Mouse (Mus musculus): ENCODE measurements at regions not wholly inside any gene's neighbourhood (a gene's known extent, or its start where the extent isn't known, plus 50 kb on each side); places are given as distances from the start of the nearest gene placed in this dataset.

DNA sequence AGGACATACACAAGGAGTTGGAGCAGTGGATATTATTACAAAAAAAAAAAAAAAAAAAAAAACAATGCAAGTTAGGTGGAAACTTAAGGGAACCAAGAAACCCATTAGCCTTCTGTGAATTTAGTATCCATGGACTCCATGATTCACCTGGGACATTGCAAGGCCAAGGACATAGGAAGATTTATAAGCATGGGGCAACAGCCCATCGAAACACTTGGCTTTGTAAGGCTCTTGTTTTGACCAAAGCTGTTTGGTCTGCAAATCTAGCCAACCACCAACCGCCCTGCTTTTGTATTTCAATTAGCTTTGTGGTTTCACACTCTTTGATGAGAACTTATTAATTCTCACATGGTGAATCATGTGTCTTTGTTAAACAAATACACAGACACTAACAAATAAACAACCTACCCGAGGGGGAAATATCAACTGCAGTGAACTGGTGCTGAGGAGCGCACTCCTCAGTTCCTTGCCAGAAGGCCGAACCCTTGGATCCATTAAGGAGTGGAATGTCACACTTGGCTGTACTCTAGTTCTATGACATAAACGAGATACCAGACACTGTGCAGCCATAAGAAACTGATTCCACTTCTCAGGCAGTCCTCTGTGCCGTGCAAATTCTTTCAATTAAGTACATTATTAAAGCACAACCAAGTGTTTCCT is 529.7 kb downstream of the Tmem38b start:
- no peak for DNase-seq (ENCODE audit: low spot score)
- no peak overlapping the region for H3K27ac ChIP-seq (replicated peaks)
- 83% methylated on average over 7 of the region's 7 CpGs for WGBS

DNA sequence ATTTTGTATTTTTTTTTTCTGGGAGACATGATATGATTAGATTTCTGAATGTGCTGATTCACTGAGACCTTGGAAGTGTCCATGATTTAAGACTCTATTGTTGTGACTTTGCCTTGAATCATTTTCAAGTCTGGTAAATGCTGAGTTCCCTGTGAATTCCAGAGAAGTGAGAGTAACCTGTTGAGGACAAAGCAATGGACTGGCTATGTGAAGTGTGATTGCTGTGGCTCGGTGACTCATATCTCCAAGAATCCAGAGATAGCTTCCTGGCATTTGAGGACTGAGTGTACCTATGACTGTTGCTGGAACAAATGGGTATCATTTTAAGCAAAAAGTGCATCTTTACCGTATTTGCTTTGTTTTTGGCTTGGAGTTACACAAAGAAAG is 530.2 kb downstream of the Tmem38b start:
- 84% methylated on average over 2 of the region's 2 CpGs for WGBS

More for the DNA sequence above, 529.7 kb downstream of the Tmem38b start:
- H3K36me3 ChIP-seq (replicated peaks), result no peaks in the 10 kb centered on the region
- no peaks in the 10 kb centered on the region for H3K9me3 ChIP-seq
- no peak overlapping the region for H3K4me3 ChIP-seq
- no peaks in the 10 kb centered on the region for H3K27me3 ChIP-seq (replicated peaks; ENCODE audit: low read depth, poor library complexity, severe bottlenecking)
- peaks cover 7% of the 10 kb centered on the region; the same call in 1 of the 2 replicates for H3K4me1 ChIP-seq

DNA sequence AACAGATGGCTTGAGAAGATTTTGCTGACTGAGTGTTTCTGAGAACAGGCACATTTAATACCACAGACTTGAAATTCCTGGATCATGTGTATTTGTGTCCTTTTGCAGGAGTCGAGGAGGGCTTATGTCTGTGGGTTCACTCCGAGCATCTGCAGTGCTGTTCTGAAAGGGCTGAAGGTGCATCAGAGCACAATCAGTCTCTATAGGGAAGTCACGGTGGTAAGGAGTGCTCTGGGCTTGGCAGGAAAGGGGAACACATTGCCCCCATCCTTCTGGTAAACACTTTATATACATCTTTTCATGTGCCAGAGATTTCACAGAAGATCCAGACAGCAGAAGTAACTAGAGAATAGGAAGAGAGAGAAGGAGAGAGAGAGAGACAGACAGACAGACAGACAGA is 545.1 kb downstream of the Tmem38b start:
- no peaks in the 10 kb centered on the region for H3K27me3 ChIP-seq (replicated peaks; ENCODE audit: low read depth, poor library complexity, severe bottlenecking)
- H3K9me3 ChIP-seq, result no peaks in the 10 kb centered on the region
- 51% methylated on average over 3 of the region's 3 CpGs for WGBS
- peak overlapping the region; percentile 70 for H3K27ac ChIP-seq (replicated peaks)
- H3K4me1 ChIP-seq, result peaks cover 56% of the 10 kb centered on the region
- H3K4me3 ChIP-seq, result no peak overlapping the region
- no peak for DNase-seq (ENCODE audit: low spot score)
- H3K36me3 ChIP-seq (replicated peaks), result no peaks in the 10 kb centered on the region

More for the DNA sequence above, 530.2 kb downstream of the Tmem38b start:
- no peak overlapping the region for H3K4me3 ChIP-seq
- DNase-seq (ENCODE audit: low spot score), result no peak
- peaks cover 7% of the 10 kb centered on the region; the same call in 1 of the 2 replicates for H3K4me1 ChIP-seq
- H3K27ac ChIP-seq (replicated peaks), result no peak overlapping the region
- H3K36me3 ChIP-seq (replicated peaks), result no peaks in the 10 kb centered on the region
- no peaks in the 10 kb centered on the region for H3K9me3 ChIP-seq
- H3K27me3 ChIP-seq (replicated peaks; ENCODE audit: low read depth, poor library complexity, severe bottlenecking), result no peaks in the 10 kb centered on the region

DNA sequence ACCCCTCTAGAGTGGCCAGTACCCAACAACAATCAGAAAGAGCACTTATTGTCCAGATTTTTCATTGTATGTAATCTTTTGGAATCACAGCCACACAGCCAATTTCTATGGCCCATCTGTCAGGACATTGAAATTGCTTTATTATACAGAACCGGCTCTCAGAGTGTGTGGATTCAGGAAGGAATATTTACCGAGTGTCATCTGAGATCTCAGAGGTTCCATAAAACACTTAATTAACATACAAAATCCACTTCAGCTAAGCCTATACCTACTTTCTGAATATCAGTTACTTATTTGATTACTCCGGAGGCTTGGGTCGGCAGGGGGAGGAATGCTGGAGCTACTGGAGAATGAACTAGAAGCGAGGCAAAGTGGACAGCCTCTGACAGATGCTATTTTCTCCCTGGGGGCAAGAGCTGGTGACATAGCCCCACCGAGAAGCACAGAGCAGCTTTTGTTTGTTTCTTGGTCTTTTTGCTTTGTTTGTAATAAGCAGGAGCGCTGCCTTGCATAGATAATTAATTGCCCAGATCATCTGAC is 545.6 kb downstream of the Tmem38b start:
- WGBS, result 22% methylated on average over 7 of the region's 7 CpGs

DNA sequence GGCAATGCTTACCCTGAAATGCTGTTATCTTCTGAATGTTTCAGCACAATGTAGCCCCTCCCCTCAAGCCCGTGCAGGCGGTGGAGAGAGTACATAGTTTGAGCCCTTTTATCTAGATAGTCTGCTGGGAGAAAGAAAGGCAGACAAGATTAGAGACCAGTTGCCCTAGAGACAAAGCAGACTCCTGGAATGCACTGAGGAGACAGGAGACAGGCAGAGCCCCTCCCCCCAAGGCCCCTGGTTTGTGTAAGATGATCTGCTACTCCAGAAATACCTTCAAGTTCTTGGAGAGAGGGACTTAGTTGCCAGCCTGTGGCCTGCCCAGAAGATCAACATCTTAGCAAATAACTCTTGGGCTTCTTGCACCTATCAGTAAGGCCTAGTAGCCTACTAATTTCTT is 547.8 kb downstream of the Tmem38b start:
- Histone ChIP-seq H3K9me3 (no peaks in the 10 kb centered on the region), H3K4me3 (no peak overlapping the region), H3K27me3 (replicated peaks; ENCODE audit: low read depth, poor library complexity, severe bottlenecking) (no peaks in the 10 kb centered on the region), H3K4me1 (peaks cover 64% of the 10 kb centered on the region), H3K36me3 (replicated peaks) (no peaks in the 10 kb centered on the region), H3K27ac (replicated peaks) (peak overlapping the region; percentile 89)
- peak; percentile 78 for DNase-seq (ENCODE audit: low spot score)
- WGBS, result 4% methylated on average over 2 of the region's 2 CpGs

More for the DNA sequence above, 545.6 kb downstream of the Tmem38b start:
- Histone ChIP-seq H3K27ac (replicated peaks) (peak overlapping the region; percentile 89), H3K4me1 (peaks cover 56% of the 10 kb centered on the region), H3K36me3 (replicated peaks) (no peaks in the 10 kb centered on the region), H3K9me3 (no peaks in the 10 kb centered on the region), H3K4me3 (no peak overlapping the region), H3K27me3 (replicated peaks; ENCODE audit: low read depth, poor library complexity, severe bottlenecking) (no peaks in the 10 kb centered on the region)
- DNase-seq (ENCODE audit: low spot score), result peak; percentile 34

DNA sequence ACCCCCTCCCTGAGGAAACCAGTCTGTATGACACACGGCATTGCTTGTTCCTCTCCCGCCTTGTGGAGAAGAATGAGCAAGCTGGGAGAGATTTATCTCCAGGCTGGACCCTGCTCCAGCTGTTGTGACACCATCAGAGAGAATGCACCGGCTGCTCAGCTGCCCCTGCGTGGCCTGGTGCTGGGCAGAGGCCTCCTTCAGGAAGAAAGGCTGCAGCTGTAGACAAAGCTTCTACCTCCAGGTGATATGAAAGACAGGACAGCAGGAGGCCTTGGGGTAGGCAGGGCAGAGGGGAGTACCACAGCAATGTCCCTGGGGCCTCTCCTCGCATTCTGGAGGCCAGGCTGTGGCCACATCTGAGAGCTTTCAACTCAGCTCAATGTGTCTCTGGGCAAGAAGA is 548.6 kb downstream of the Tmem38b start:
- Histone ChIP-seq H3K27me3 (replicated peaks; ENCODE audit: low read depth, poor library complexity, severe bottlenecking) (no peaks in the 10 kb centered on the region), H3K36me3 (replicated peaks) (no peaks in the 10 kb centered on the region), H3K4me3 (0 out of 2 replicates have a peak overlapping the region, but pooled peaks have one; percentile 9), H3K4me1 (peaks cover 64% of the 10 kb centered on the region), H3K9me3 (no peaks in the 10 kb centered on the region), H3K27ac (replicated peaks) (peak overlapping the region; percentile 89)
- DNase-seq (ENCODE audit: low spot score), result peak; percentile 75
- WGBS, result 6% methylated on average over 5 of the region's 5 CpGs

DNA sequence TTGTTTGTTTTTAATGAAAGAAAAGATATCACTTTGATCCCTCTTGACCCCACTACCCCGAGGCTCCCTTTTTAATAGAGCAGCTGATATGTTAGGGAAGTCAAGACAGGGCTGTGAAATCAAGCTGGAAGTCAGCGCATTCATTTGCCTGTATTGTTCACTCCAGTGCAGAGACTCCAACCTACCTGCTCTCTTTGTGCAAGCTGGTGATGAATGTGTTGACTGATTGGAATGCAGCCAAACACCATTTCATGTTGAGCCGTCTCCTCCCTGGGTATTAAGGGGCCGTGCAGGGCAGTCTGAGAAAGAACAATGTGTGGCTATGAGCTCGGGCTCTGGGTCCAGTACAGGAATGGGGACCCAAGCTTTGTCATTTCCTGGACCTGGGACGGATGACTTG is 557.4 kb upstream of the Zfp462 start:
- H3K27me3 ChIP-seq (replicated peaks; ENCODE audit: low read depth, poor library complexity, severe bottlenecking), result no peaks in the 10 kb centered on the region
- 60% methylated on average over 6 of the region's 6 CpGs for WGBS
- DNase-seq (ENCODE audit: low spot score), result peak; percentile 32
- no peaks in the 10 kb centered on the region for H3K36me3 ChIP-seq (replicated peaks)
- no peak overlapping the region for H3K4me3 ChIP-seq
- no peaks in the 10 kb centered on the region for H3K9me3 ChIP-seq
- H3K27ac ChIP-seq (replicated peaks), result peak overlapping the region; percentile 70; the same call in 1 of the 2 replicates
- peaks cover 46% of the 10 kb centered on the region for H3K4me1 ChIP-seq

DNA sequence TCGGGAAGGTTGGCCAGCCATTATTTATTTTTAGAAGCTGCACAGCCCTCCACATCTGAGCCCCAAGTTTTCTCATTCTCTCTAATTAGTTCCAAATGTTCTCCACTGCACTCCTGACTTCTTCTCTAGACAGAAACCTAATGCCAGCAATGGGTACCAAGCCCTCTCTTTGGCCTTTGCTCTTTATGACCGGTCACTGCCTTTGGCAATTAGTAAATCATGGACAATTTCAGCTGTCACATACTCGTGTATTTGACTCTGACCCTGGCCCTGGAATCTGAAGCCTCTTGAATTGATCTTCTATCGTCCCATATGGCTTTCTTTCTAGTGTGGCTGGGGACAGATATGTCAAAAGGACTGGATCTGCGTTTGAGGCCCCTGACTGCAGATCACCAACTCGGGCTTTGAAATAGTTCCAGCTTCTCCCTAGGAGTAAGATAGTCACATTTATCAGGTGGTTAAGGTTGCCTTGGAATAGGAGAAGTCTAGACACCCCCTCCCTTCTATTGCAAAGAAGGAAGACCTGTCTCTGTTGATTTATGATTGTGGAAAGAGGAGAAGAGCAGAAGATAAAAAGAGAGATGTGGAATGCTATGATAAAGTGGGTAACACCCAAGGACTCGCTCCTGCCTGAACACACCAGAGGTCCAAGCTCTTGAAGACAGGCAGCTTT is 553.2 kb upstream of the Zfp462 start:
- 36% methylated on average over 7 of the region's 7 CpGs for WGBS
- H3K27ac ChIP-seq (replicated peaks), result peak overlapping the region; percentile 52; the same call in 1 of the 2 replicates
- no peaks in the 10 kb centered on the region for H3K36me3 ChIP-seq (replicated peaks)
- H3K4me1 ChIP-seq, result peaks cover 33% of the 10 kb centered on the region
- no peaks in the 10 kb centered on the region for H3K27me3 ChIP-seq (replicated peaks; ENCODE audit: low read depth, poor library complexity, severe bottlenecking)
- peak; percentile 66 for DNase-seq (ENCODE audit: low spot score)
- no peak overlapping the region for H3K4me3 ChIP-seq
- no peaks in the 10 kb centered on the region for H3K9me3 ChIP-seq

DNA sequence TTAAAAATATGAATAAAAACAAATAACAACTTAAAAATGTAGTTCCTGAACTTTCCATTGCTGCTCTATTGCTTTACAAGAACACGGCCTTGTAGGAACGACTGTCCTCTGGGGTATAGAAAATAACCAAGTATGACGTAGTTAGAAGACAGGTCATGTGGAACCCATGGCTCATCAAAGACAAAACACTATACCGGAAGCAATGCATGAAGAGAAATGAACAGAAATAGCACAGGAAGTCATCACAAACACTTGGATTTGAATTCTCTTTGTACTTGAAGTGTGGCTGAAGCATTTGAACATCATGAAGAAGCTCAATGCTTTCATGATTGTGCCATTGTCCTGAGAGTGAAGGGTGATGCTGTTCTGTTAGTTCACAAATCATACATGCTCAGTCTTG is 538.7 kb upstream of the Zfp462 start:
- H3K36me3 ChIP-seq (replicated peaks), result no peaks in the 10 kb centered on the region

DNA sequence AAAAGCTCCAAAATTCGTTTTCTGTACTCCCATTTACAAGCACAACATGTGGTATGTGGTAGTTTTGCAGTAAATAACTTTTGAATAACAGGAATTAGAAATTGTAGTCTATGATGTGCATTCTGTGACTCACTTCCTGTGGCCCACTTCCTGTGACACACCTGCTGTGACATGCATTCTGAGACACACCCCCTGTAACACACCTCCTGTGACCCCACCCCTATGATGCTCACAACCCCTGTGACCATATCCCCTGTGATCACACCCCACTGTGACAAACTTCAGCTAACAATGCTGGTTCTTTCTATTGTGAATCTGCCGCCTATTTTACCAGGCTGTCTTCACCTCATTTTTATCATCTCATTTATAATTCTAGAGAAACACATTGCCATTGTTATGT is 536.9 kb upstream of the Zfp462 start:
- Histone ChIP-seq H3K27me3 (replicated peaks; ENCODE audit: low read depth, poor library complexity, severe bottlenecking) (no peaks in the 10 kb centered on the region), H3K36me3 (replicated peaks) (no peaks in the 10 kb centered on the region), H3K9me3 (no peaks in the 10 kb centered on the region), H3K4me3 (no peak overlapping the region), H3K27ac (replicated peaks) (no peak overlapping the region), H3K4me1 (no peaks in the 10 kb centered on the region)
- no peak for DNase-seq (ENCODE audit: low spot score)
- 58% methylated on average over 2 of the region's 2 CpGs for WGBS

More for the DNA sequence above, 538.7 kb upstream of the Zfp462 start:
- 91% methylated on average over 4 of the region's 4 CpGs for WGBS
- H3K4me1 ChIP-seq, result no peaks in the 10 kb centered on the region
- H3K4me3 ChIP-seq, result no peak overlapping the region
- no peak overlapping the region for H3K27ac ChIP-seq (replicated peaks)
- H3K9me3 ChIP-seq, result no peaks in the 10 kb centered on the region
- DNase-seq (ENCODE audit: low spot score), result no peak
- no peaks in the 10 kb centered on the region for H3K27me3 ChIP-seq (replicated peaks; ENCODE audit: low read depth, poor library complexity, severe bottlenecking)

DNA sequence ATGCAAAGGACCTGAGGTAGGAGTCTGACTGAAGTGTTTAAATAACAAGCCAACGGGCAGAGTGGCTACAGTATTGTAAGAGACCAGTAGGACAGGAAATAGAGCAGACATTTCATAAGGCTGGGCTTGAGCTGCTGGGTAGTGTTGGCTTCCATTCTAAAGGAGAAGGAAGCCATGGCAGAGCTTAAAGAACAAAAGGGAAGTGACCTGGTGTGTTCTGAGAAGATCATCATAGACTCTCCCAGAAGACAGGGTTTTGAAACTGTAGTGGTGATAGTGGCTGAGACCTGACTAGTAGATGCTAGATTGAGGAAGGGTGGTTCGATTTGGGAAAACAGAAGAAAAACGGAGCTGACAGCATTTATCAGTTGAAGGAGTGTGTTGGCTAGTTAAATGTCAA is 514.1 kb upstream of the Zfp462 start:
- no peaks in the 10 kb centered on the region for H3K36me3 ChIP-seq (replicated peaks)
- no peak overlapping the region for H3K4me3 ChIP-seq
- H3K9me3 ChIP-seq, result no peaks in the 10 kb centered on the region
- 68% methylated on average over 3 of the region's 3 CpGs for WGBS
- no peaks in the 10 kb centered on the region for H3K27me3 ChIP-seq (replicated peaks; ENCODE audit: low read depth, poor library complexity, severe bottlenecking)
- DNase-seq (ENCODE audit: low spot score), result no peak
- H3K4me1 ChIP-seq, result peaks cover under 1% of the 10 kb centered on the region; the same call in 1 of the 2 replicates
- no peak overlapping the region for H3K27ac ChIP-seq (replicated peaks)

DNA sequence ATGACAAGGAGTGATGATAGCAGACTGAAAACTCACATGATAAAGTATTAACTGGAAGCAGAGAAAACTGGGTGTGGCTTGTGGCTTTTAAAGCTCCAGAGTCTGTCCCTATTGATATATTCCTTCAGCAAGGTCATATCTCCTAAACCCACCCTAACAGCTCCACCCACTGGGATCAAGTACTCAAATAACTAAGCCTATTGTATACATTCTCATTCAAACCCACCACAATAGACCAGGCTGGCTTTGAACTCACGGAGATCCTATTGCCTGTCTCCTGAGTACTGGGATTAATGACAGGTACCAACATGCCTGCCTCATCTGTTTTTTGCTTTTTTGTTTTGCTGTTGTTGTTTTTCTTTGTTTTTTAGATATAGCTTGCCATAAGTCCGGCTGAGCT is 484.3 kb upstream of the Zfp462 start:
- Histone ChIP-seq H3K27ac (replicated peaks) (no peak overlapping the region), H3K4me1 (no peaks in the 10 kb centered on the region; the same call in 1 of the 2 replicates), H3K9me3 (no peaks in the 10 kb centered on the region), H3K4me3 (no peak overlapping the region), H3K27me3 (replicated peaks; ENCODE audit: low read depth, poor library complexity, severe bottlenecking) (no peaks in the 10 kb centered on the region), H3K36me3 (replicated peaks) (no peaks in the 10 kb centered on the region)
- no peak for DNase-seq (ENCODE audit: low spot score)
- 75% methylated on average over 2 of the region's 2 CpGs for WGBS

DNA sequence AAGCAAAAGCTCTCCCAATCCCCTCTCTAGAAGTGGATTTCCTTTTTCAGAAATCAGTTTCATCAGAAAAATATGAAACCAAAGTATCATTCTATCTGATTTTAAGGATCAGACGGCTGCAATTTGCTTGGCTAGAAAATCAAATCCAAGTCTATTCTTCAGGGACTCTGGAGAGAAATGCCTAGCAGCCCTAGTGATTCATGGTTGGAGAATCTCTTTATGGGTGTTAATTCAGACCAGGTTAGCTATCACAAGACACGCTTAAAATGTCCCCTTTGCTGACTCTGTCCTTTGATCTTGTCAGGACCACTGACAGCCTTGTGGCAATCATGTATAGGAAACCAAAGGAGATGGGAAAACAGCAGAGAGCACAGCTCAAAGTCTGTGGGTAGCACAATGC is 475.7 kb upstream of the Zfp462 start:
- Histone ChIP-seq H3K9me3 (no peaks in the 10 kb centered on the region), H3K4me1 (peaks cover 25% of the 10 kb centered on the region), H3K27me3 (replicated peaks; ENCODE audit: low read depth, poor library complexity, severe bottlenecking) (no peaks in the 10 kb centered on the region), H3K4me3 (no peak overlapping the region), H3K36me3 (replicated peaks) (no peaks in the 10 kb centered on the region), H3K27ac (replicated peaks) (peak overlapping the region; percentile 67; the same call in 1 of the 2 replicates)
- 53% methylated on average over 2 of the region's 2 CpGs for WGBS
- DNase-seq (ENCODE audit: low spot score), result no peak
